Mouse (Mus musculus): ENCODE results near the gene Fam129b.

Fam129b gene

DNA sequence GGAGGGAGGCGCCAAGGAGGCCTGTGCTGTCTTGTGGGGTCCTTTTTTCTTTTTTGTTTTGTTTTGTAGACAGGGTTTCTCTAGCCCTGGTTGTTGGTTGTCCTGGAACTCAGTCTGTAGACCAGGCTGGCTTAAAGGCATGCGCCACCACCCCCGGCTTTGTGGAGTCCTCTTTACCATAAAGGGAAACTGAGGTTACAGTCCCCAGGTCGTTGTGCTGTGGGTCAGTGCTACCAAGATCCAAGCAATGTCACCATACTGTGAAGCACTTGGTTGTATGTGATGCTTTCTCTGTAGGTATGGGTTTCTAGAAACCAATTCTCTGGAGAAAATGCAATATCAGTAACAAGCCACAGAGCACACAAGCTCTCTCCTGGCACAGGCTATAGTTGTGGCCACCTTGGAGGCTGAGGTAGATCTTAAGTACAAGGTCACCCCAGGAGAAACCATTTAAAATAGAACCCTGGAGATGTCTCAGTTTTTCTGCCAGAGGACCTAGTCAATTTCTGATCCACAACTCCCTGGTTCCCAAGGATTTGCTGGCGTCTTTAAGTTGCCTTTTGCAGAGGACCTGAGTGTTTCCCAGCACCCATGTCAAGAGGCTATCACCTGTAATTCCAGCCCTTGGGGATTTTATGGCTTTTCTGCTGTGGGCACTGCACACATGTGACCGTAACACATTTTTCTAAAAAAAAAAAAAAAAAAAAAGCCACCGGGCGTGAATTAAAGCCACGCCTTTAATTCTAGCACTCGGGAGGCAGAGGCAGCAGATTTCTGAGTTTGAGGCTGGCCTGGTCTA lies 88.9 kb downstream of the Fam129b start:
- no peak for DNase-seq (ENCODE audit: low spot score in 2 of 2)

DNA sequence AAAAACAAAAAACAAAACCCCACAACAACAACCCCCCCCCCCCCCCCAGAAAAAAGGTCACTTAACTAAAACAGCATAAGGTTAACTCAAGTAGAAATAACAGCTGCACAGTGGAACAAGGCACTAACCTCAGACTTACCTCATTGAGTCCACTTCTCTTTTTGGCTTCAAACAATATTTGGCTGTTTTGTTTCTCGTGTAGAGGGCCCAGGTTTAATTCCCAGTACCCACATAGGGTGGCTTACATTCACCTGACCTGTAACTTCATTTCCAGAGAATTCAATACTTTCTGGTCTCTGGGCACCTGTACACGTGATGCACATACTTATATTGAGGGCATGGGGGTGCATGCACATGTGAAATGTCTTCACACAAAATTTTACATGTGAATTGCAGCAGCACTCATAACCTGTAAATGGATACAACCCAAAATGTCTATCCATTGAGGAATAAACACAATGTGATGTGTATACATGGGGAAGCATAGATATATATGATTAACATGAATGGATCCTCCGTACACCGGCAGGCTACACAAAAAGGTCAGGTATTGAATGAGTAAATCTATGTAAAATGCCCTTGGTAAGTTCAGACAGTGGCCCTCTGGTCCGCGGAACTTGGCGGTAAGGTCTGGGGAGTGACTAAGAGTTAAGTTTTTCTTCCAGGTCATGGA lies 89.7 kb downstream of the Fam129b start:
- no peak for DNase-seq (ENCODE audit: low spot score in 2 of 2)

DNA sequence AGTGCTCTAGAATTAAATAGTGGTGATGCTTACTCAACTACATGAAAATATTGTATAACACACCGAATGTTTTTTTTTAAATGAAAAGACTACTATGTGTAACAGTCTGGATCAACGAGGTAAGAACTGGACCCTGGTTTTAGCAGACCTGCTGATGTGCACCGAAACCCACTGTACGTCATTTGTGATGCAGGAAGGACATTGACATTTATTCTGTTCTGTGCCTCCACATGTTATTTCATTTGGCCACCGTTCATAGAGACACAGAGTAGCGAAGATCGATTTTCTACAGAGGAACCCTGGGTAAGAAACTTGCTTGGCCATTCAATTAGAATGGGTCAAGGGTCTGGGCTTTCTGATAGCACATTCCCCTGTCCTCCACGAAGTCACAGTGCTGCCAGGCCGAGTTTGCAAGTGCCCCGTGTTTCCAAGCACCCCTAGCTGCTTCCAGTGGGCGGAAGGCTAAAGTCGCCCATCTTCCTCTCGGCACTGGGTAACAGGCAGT lies 90.3 kb downstream of the Fam129b start:
- no peak for DNase-seq (ENCODE audit: low spot score in 2 of 2)

DNA sequence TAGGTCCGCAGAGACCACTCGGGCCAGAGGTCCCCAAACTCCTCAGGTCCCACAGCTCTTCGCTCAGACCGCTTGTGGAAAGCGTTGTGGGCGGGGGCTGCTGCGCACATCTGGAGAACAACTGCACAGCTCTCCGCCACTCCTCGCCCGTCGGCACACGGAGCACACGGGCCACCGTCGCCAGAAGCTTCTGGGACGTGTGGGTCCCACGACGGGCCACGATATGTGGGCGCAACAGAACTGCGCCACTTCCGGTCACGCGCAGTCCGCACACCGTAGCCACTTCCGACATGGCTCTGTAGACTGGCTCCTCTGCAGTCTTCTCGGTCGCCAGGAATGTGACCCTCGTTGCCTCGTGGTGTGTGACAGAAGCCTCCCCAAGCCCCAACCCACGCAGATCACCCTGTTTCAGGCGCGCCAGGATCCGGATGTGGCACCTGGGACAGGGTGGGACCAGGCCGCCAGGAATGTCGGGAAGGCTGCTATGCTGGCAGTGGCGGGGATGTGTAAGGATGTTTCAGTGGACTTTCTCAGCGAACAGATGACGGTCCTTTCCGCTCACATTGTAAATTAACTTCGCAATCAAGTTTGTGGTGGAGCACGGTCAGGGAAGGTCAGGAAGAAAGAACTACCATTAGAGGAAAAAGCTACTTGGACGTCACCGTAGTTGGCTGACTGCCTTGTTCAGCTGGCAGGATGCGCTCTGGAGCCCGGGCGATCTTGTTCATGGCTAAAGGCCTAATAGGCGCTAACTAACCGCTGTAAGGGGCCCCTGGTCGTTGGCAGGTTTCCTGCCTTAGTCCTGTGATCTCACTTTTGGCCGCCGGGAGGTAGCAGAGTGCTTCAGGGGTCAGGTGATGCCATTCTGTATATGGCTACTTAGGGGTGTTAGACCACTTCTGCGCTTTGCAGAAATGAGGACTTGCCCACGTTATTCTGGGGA lies 91.0 kb downstream of the Fam129b start:
- DNase-seq (ENCODE audit: low spot score in 2 of 2) = peak; percentile 79 to 83

GRCm38 (mm10) chr2:32968024-32968614 lies 92.2 kb downstream of the Fam129b start:
- no peak for DNase-seq (ENCODE audit: low spot score in 2 of 2)

GRCm38 (mm10) chr2:32969326-32969725 lies 93.4 kb downstream of the Fam129b start:
- no peak for DNase-seq (ENCODE audit: low spot score in 2 of 2)

- no peak for DNase-seq (ENCODE audit: low spot score in 2 of 2)
Measured at GRCm38 (mm10) chr2:32971235-32971634, 95.3 kb downstream of the Fam129b start.

DNA sequence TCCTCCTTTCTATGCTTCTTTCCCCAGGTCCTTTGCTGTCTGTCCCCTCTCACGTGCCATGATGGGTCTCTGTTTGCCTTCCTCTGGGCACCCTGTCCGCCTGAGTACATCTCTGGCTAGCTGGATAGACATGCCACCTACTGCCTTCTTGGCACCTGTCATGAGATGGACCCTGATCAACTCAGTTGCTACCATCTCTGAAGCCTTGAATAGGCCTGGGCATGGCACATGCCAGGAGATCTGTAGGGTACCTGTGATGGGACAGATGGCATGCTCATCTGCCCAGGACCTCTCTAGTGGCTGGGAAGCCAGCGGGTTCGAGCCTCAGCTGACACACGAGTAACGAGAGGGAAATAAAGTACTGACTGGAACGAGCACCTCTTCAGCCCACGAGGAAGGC lies 98.3 kb downstream of the Fam129b start:
- no peak for DNase-seq (ENCODE audit: low spot score in 2 of 2)
